Mouse (Mus musculus): ENCODE results near the gene Fmo6. TPM values are rescaled to one million over a fixed set of nuclear protein-coding genes. Genes with fewer than 3 reads are reported as not detected.

Gene Fmo6
- total RNA-seq, 2 experiments from 2014 or later, result not detected

Other genes starting within 250 kb of the Fmo6 start
- gene Prrc2c, start 197.0 kb downstream of the Fmo6 start, total RNA-seq (2021), result 100 to 1,000 TPM; 180 to 183 TPM
- not detected for gene Fmo4, start 123.5 kb downstream of the Fmo6 start, total RNA-seq (2021)
- 10 to 100 TPM; 12.1 to 15.9 TPM for gene Fmo1, start 70.9 kb downstream of the Fmo6 start, total RNA-seq (2021)
- 1 to 10 TPM; 3.8 to 4.0 TPM for gene Fmo2, start 38.8 kb downstream of the Fmo6 start, total RNA-seq (2021)
- not detected for gene Fmo3, start 47.0 kb upstream of the Fmo6 start, total RNA-seq (2021)
- not detected for gene Mroh9, start 148.2 kb upstream of the Fmo6 start, total RNA-seq (2021)

All from left cerebral cortex, adult 18-20 months (tissue).